Mouse (Mus musculus) lung, adult 10 weeks (tissue): ENCODE measurements around the gene Mtif3. TPM values are rescaled to one million over a fixed set of nuclear protein-coding genes. Genes with fewer than 3 reads are reported as not detected.

Source experiments
- polyA plus RNA-seq: library from polyadenylated mRNA; stranded (reverse); fragments of 350-450 nt; fragmentation: Illumina TruSeq; extraction: RNeasy Lipid Tissue Mini Kit (QIAGEN cat#74804); gene quantifications from one replicate; pipeline ENCODE4 v1.2.3, GENCODE M21; 2014; ENCODE audit warnings: low read depth, low replicate concordance; ENCODE audit not compliant: insufficient read depth

The Mtif3 gene
- 20.7 TPM for polyA plus RNA-seq

DNA sequence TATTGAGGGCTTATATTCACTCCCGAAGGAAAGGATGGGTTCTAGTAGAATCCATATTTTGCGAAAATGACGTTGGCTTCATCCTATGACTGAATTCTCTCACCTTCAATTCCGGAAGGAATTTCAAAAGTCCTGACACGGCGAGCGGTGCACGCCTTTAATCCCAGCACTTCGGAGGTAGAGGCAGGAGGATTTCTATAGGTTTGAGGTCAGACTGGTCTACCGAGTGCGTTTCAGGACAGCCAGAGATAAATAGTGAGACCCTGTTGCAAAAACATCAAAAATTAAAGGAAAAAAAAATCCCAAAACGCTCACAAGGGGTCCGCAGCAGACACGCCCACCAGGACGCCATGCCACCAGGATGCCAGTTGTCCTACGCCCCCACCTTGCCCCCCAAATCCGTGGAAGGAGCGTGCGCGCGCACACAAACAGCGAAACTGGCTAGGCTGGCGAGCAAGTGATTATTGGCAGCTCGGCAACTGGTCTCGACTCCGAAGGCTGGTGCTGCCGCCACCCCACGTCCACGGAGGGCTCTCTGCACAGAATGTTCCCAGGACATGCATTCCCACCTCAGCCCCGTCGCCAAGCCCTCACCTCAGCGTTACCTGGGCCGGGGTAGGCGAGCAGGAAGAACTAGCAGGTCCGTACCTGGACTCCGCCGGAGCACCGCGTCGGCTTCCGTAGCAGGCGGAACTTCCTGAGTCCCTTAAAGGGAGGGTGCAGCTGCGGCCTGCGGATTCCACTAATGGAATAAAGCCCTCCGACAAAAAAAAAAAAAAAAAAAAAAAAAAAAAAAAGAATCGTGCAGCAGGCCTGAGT, at the start of gene Mtif3:
Gene Mtif3 (minus strand): TSS at position 683 of the 819 bp plus-strand sequence.

DNA sequence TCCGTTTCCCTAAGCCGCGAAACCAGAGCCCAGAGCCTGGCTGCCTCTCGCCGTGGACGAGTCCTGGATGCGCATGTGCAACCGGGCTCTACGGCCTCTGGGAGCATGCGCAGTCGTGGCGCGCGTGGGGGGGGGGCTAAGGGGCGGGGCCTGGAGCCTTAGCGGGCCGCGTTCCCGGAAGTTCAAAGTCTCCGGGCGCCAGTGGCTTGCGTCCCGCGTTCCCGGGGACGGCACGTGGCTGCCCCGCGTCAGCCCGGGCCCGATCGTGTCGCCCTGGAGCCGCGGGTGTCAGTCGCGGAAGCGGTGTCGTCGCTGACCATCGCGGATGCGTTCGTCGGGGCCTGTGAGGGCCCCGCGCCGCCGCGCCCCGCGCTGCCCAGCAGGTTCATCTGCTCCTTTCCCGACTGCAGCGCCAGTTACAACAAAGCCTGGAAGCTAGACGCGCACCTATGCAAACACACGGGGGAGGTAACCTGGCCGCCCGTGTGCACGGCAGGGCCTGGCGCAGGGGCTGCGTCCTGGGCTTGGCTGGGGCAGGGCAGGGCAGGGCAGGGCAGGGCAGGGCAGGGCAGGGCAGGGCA, 15.0 kb downstream of the Mtif3 start, which contains the start of gene Gtf3a:
Gene Gtf3a (plus strand): TSS at position 150 of the 581 bp plus-strand sequence.

Other genes starting within 250 kb of the Mtif3 start
- gene Usp12, start 168.8 kb downstream of the Mtif3 start, polyA plus RNA-seq: 17.4 TPM
- 1,192 TPM for gene Rpl21, start 130.9 kb downstream of the Mtif3 start, polyA plus RNA-seq
- gene Rasl11a, start 118.7 kb downstream of the Mtif3 start, polyA plus RNA-seq: 48.9 TPM
- gene Gtf3a, start 15.1 kb downstream of the Mtif3 start, polyA plus RNA-seq: 41.1 TPM
- 8.5 TPM for gene Lnx2, start 112.8 kb upstream of the Mtif3 start, polyA plus RNA-seq
- gene Polr1d, start 113.2 kb upstream of the Mtif3 start, polyA plus RNA-seq: 111 TPM
- gene Gsx1, start 224.9 kb upstream of the Mtif3 start, polyA plus RNA-seq: not detected